Mouse (Mus musculus) erythroblast, embryonic 14.5 days (primary cell): ENCODE measurements around the gene Lcn6. TPM values are rescaled to one million over a fixed set of nuclear protein-coding genes. Genes with fewer than 3 reads are reported as not detected.

Experiments
- H3K27me3 ChIP-seq: 2 replicates; pipeline ENCODE4 v1.6.1; 2012; ENCODE audit warnings: inconsistent platforms; ENCODE audit not compliant: control insufficient read depth
- H3K36me3 ChIP-seq: 2 replicates; pipeline ENCODE4 v1.6.1; 2012; ENCODE audit warnings: mild to moderate bottlenecking, inconsistent platforms; ENCODE audit not compliant: control insufficient read depth
- H3K4me1 ChIP-seq: 2 replicates; pipeline ENCODE4 v1.6.1; 2012; ENCODE audit warnings: inconsistent platforms; ENCODE audit not compliant: control insufficient read depth
- H3K4me3 ChIP-seq: replicated peaks from 2 replicates; pipeline ENCODE3; 2012; ENCODE audit warnings: moderate library complexity, mild to moderate bottlenecking, inconsistent platforms
- H3K9me3 ChIP-seq: 2 replicates; pipeline ENCODE4 v1.6.1; 2012; ENCODE audit warnings: low read length, inconsistent platforms, mixed read lengths; ENCODE audit not compliant: control insufficient read depth
- GATA1 ChIP-seq: IDR thresholded peaks from 2 replicates; pipeline ENCODE4 v1.6.1; 2012; ENCODE audit warnings: low read length, inconsistent platforms, mixed read lengths
- TAL1 ChIP-seq: IDR thresholded peaks from 3 replicates; pipeline ENCODE4 v1.6.1; 2012; ENCODE audit warnings: low read length, inconsistent platforms, mixed read lengths
- polyA plus RNA-seq: library from polyadenylated mRNA; stranded (reverse); fragments of >175 nt; gene quantifications from 2 replicates; pipeline ENCODE4 v1.2.3, GENCODE M21; 2012

Lcn6 gene
- polyA plus RNA-seq, 1 experiment, result not detected

GRCm38 (mm10) chr2:25717222-25717621 is 40.6 kb downstream of the Lcn6 start:
- TF ChIP-seq TAL1 (no peak), GATA1 (no peak)
- no peaks in the 10 kb centered on the region for H3K4me1 ChIP-seq
- no peaks in the 10 kb centered on the region for H3K27me3 ChIP-seq
- H3K9me3 ChIP-seq, result no peaks in the 10 kb centered on the region; the same call in 1 of the 2 replicates
- no peaks in the 10 kb centered on the region for H3K36me3 ChIP-seq
- H3K4me3 ChIP-seq, result no peak overlapping the region

Other genes with a start within 250 kb of the Lcn6 start
- 0.09 and 0.11 TPM in 2 replicates for gene Abca2, start 248.1 kb upstream of the Lcn6 start, polyA plus RNA-seq
- gene Clic3, start 219.9 kb upstream of the Lcn6 start, polyA plus RNA-seq, result not detected in 2 replicates
- 1.0 and 1.1 TPM in 2 replicates for gene Paxx, start 215.7 kb upstream of the Lcn6 start, polyA plus RNA-seq
- not detected in 2 replicates for gene Ptgds, start 206.7 kb upstream of the Lcn6 start, polyA plus RNA-seq
- not detected in 2 replicates for gene Lcn12, start 182.9 kb upstream of the Lcn6 start, polyA plus RNA-seq
- gene Fbxw5, start 176.0 kb upstream of the Lcn6 start, polyA plus RNA-seq, result 3.9 and 4.7 TPM in 2 replicates
- gene C8g, start 175.1 kb upstream of the Lcn6 start, polyA plus RNA-seq, result not detected in 2 replicates
- gene Traf2, start 129.8 kb upstream of the Lcn6 start, polyA plus RNA-seq, result 0.84 and 0.95 TPM in 2 replicates
- 168 and 190 TPM in 2 replicates for gene Edf1, start 118.9 kb upstream of the Lcn6 start, polyA plus RNA-seq
- 0.09 and 0.38 TPM in 2 replicates for gene Mamdc4, start 101.9 kb upstream of the Lcn6 start, polyA plus RNA-seq
- 0.21 and 0.30 TPM in 2 replicates for gene Phpt1, start 101.6 kb upstream of the Lcn6 start, polyA plus RNA-seq
- 0.01 TPM in 1 of 2 replicates, not detected in the other for gene Ajm1, start 95.0 kb upstream of the Lcn6 start, polyA plus RNA-seq
- gene Rabl6, start 68.3 kb upstream of the Lcn6 start, polyA plus RNA-seq, result 4.6 and 6.1 TPM in 2 replicates
- gene Ccdc183, start 59.1 kb upstream of the Lcn6 start, polyA plus RNA-seq, result not detected in 2 replicates
- 0.15 TPM in 1 of 2 replicates, not detected in the other for gene Tmem141, start 54.8 kb upstream of the Lcn6 start, polyA plus RNA-seq
- gene Fcna, start 48.8 kb upstream of the Lcn6 start, polyA plus RNA-seq, result 0.80 and 0.94 TPM in 2 replicates
- gene Lcn8, start 23.7 kb upstream of the Lcn6 start, polyA plus RNA-seq, result not detected in 2 replicates
- not detected in 2 replicates for gene Lcn5, start 18.8 kb upstream of the Lcn6 start, polyA plus RNA-seq
- gene Lcn10, start 5.9 kb downstream of the Lcn6 start, polyA plus RNA-seq, result not detected in 2 replicates
- not detected in 2 replicates for gene Obp2a, start 23.3 kb downstream of the Lcn6 start, polyA plus RNA-seq
- 0.37 and 0.53 TPM in 2 replicates for gene Bmyc, start 30.0 kb downstream of the Lcn6 start, polyA plus RNA-seq
- gene Obp2b, start 60.2 kb downstream of the Lcn6 start, polyA plus RNA-seq, result not detected in 2 replicates
- not detected in 2 replicates for gene Lcn3, start 88.8 kb downstream of the Lcn6 start, polyA plus RNA-seq
- not detected in 2 replicates for gene Lcn11, start 100.2 kb downstream of the Lcn6 start, polyA plus RNA-seq
- not detected in 2 replicates for gene Gm13539, start 105.5 kb downstream of the Lcn6 start, polyA plus RNA-seq
- gene Glt6d1, start 139.1 kb downstream of the Lcn6 start, polyA plus RNA-seq, result not detected in 2 replicates
- not detected in 2 replicates for gene Lcn9, start 146.4 kb downstream of the Lcn6 start, polyA plus RNA-seq
- not detected in 2 replicates for gene Sohlh1, start 170.5 kb downstream of the Lcn6 start, polyA plus RNA-seq
- not detected in 2 replicates for gene Kcnt1, start 186.9 kb downstream of the Lcn6 start, polyA plus RNA-seq